Mouse (Mus musculus) CH12.LX (cell line): Measurements from ENCODE around the gene Nol6. TPM values are rescaled to one million over a fixed set of nuclear protein-coding genes. Genes with fewer than 3 reads are reported as not detected.

Experiments
- DNase-seq: peaks from one replicate; pipeline ENCODE4 v3.0.0-alpha.2; 2013; ENCODE audit errors: extremely low read depth
- H3K27ac ChIP-seq: 2 replicates; pipeline ENCODE4 v1.5.1; 2012; ENCODE audit warnings: low read depth, mild to moderate bottlenecking, control low read depth, moderate library complexity; ENCODE audit not compliant: insufficient read depth
- H3K27me3 ChIP-seq: replicated peaks from 2 replicates; pipeline ENCODE3; 2012; ENCODE audit warnings: inconsistent platforms
- H3K36me3 ChIP-seq, 2 experiments: replicated peaks in 1 of 2; 2 replicates each; pipeline versions ENCODE3 to v1.6.1; 2012; ENCODE audit warnings: inconsistent platforms in 1 of 2, low read length in 1 of 2, mild to moderate bottlenecking in 1 of 2, mixed read lengths in 1 of 2, moderate library complexity in 1 of 2; ENCODE audit not compliant: control insufficient read depth in 1 of 2, insufficient read depth in 1 of 2
- H3K4me1 ChIP-seq, 2 experiments: 2 replicates each; pipeline ENCODE4 v1.6.1; 2012; ENCODE audit warnings: inconsistent platforms in 1 of 2, moderate library complexity in 1 of 2; ENCODE audit not compliant: insufficient read depth in 2 of 2, control insufficient read depth in 1 of 2
- H3K4me2 ChIP-seq: 2 replicates; pipeline ENCODE4 v1.6.1; 2012; ENCODE audit warnings: low read depth, mild to moderate bottlenecking, control low read depth; ENCODE audit not compliant: poor library complexity, insufficient read depth, severe bottlenecking
- H3K4me3 ChIP-seq, 3 experiments: fragments of 150-350 bp in 1 of 3; sonication (generic) in 1 of 3; replicated peaks in 1 of 3; 2 replicates each; pipeline versions ENCODE3 to v1.5.1; 2011 to 2012; ENCODE audit warnings: low read depth in 2 of 3, low read length in 2 of 3, mild to moderate bottlenecking in 2 of 3, moderate library complexity in 2 of 3, control low read depth in 1 of 3, improper control_type of control experiment in 1 of 3, inconsistent platforms in 1 of 3, mixed read lengths in 1 of 3; ENCODE audit not compliant: poor library complexity in 1 of 3
- H3K79me2 ChIP-seq: replicated peaks from 2 replicates; pipeline ENCODE4 v1.6.1; 2012; ENCODE audit warnings: mild to moderate bottlenecking, moderate library complexity; ENCODE audit not compliant: control insufficient read depth, poor library complexity, insufficient read depth, severe bottlenecking; ENCODE audit errors: extremely low read depth
- H3K9ac ChIP-seq: 2 replicates; pipeline ENCODE4 v1.6.1; 2012; ENCODE audit warnings: low read depth, mild to moderate bottlenecking, control low read depth, moderate library complexity; ENCODE audit not compliant: insufficient read depth
- H3K9me3 ChIP-seq: replicated peaks from 2 replicates; pipeline ENCODE3; 2012; ENCODE audit warnings: low read length, inconsistent platforms, mixed read lengths
- BHLHE40 ChIP-seq: IDR thresholded peaks from 2 replicates; pipeline ENCODE4 v1.6.1; 2011; ENCODE audit warnings: mild to moderate bottlenecking, low read depth, low read length, improper control_type of control experiment
- CHD1 ChIP-seq: IDR thresholded peaks from 2 replicates; pipeline ENCODE4 v1.6.1; 2012; ENCODE audit warnings: low read depth, low read length, improper control_type of control experiment, inconsistent platforms
- CHD2 ChIP-seq: IDR thresholded peaks from 2 replicates; pipeline ENCODE4 v1.6.1; 2011; ENCODE audit warnings: low read length, improper control_type of control experiment
- CTCF ChIP-seq, 2 experiments: IDR thresholded peaks in 1 of 2; conservative IDR thresholded peaks in 1 of 2; 2 replicates each; pipeline ENCODE4 v1.5.1; 2011 to 2012; ENCODE audit warnings: low read depth in 2 of 2, low read length in 2 of 2, improper control_type of control experiment in 1 of 2, inconsistent platforms in 1 of 2, mild to moderate bottlenecking in 1 of 2, moderate library complexity in 1 of 2
- E2F4 ChIP-seq: IDR thresholded peaks from 2 replicates; pipeline ENCODE4 v1.6.1; 2011; ENCODE audit warnings: low read depth, low read length, improper control_type of control experiment; ENCODE audit not compliant: insufficient replicate concordance
- ELF1 ChIP-seq: IDR thresholded peaks from 2 replicates; pipeline ENCODE4 v1.6.1; 2014; ENCODE audit warnings: low read depth, mild to moderate bottlenecking, inconsistent platforms, low read length, improper control_type of control experiment
- EP300 ChIP-seq: IDR thresholded peaks from 2 replicates; pipeline ENCODE4 v1.6.1; 2011; ENCODE audit warnings: low read length, improper control_type of control experiment
- ETS1 ChIP-seq: conservative IDR thresholded peaks from 2 replicates; pipeline ENCODE4 v1.6.1; 2012; ENCODE audit warnings: low read depth, mild to moderate bottlenecking, inconsistent platforms, low read length, improper control_type of control experiment, moderate library complexity
- GABPA ChIP-seq: IDR thresholded peaks from 2 replicates; pipeline ENCODE4 v1.6.1; 2012; ENCODE audit warnings: low read depth, low read length, improper control_type of control experiment, inconsistent platforms; ENCODE audit not compliant: insufficient replicate concordance
- HCFC1 ChIP-seq: IDR thresholded peaks from 2 replicates; pipeline ENCODE4 v1.6.1; 2012; ENCODE audit warnings: low read depth, mild to moderate bottlenecking, inconsistent platforms, low read length, improper control_type of control experiment
- IRF4 ChIP-seq: IDR thresholded peaks from 2 replicates; pipeline ENCODE4 v1.6.1; 2014; ENCODE audit warnings: low read depth, mild to moderate bottlenecking, inconsistent platforms, low read length, improper control_type of control experiment
- JUN ChIP-seq: IDR thresholded peaks from 2 replicates; pipeline ENCODE4 v1.6.1; 2011; ENCODE audit warnings: low read depth, mild to moderate bottlenecking, low read length, improper control_type of control experiment, moderate library complexity; ENCODE audit not compliant: insufficient read depth
- MAX ChIP-seq: IDR thresholded peaks from 2 replicates; pipeline ENCODE4 v1.6.1; 2011; ENCODE audit warnings: low read length, improper control_type of control experiment
- MAZ ChIP-seq: IDR thresholded peaks from 2 replicates; pipeline ENCODE4 v1.6.1; 2012; ENCODE audit warnings: low read depth, mild to moderate bottlenecking, inconsistent platforms, low read length, improper control_type of control experiment, moderate library complexity
- MYC ChIP-seq: IDR thresholded peaks from 2 replicates; pipeline ENCODE4 v1.6.1; 2011; ENCODE audit warnings: low read depth, mild to moderate bottlenecking, improper control_type of control experiment, low read length
- NELFE ChIP-seq: IDR thresholded peaks from 2 replicates; pipeline ENCODE4 v1.6.1; 2011; ENCODE audit warnings: low read depth, low read length, improper control_type of control experiment
- NRF1 ChIP-seq: IDR thresholded peaks from 2 replicates; pipeline ENCODE4 v1.6.1; 2014; ENCODE audit warnings: low read depth, mild to moderate bottlenecking, inconsistent platforms, low read length, improper control_type of control experiment, moderate library complexity
- PAX5 ChIP-seq: IDR thresholded peaks from 2 replicates; pipeline ENCODE4 v1.6.1; 2012; ENCODE audit warnings: low read length, inconsistent platforms, mixed read lengths
- POLR2A ChIP-seq: IDR thresholded peaks from 2 replicates; pipeline ENCODE4 v1.6.1; 2011; ENCODE audit warnings: low read depth, mild to moderate bottlenecking, improper control_type of control experiment, low read length
- POLR2AphosphoS2 ChIP-seq: IDR thresholded peaks from 2 replicates; pipeline ENCODE4 v1.6.1; 2011; ENCODE audit warnings: low read depth, low read length, improper control_type of control experiment
- RAD21 ChIP-seq: IDR thresholded peaks from 2 replicates; pipeline ENCODE4 v1.6.1; 2011; ENCODE audit warnings: low read depth, mild to moderate bottlenecking, low read length, improper control_type of control experiment, moderate library complexity
- RCOR1 ChIP-seq: conservative IDR thresholded peaks from 2 replicates; pipeline ENCODE4 v1.6.1; 2012; ENCODE audit warnings: low read depth, mild to moderate bottlenecking, inconsistent platforms, low read length, improper control_type of control experiment
- SIN3A ChIP-seq: IDR thresholded peaks from 2 replicates; pipeline ENCODE4 v1.6.1; 2012; ENCODE audit warnings: low read length, improper control_type of control experiment, inconsistent platforms
- SMC3 ChIP-seq: IDR thresholded peaks from 2 replicates; pipeline ENCODE4 v1.6.1; 2011; ENCODE audit warnings: low read depth, low read length, improper control_type of control experiment
- TCF12 ChIP-seq: IDR thresholded peaks from 2 replicates; pipeline ENCODE4 v1.6.1; 2014; ENCODE audit warnings: low read depth, mild to moderate bottlenecking, inconsistent platforms, low read length, improper control_type of control experiment
- UBTF ChIP-seq: IDR thresholded peaks from 2 replicates; pipeline ENCODE4 v1.6.1; 2012; ENCODE audit warnings: low read depth, mild to moderate bottlenecking, inconsistent platforms, low read length, improper control_type of control experiment, moderate library complexity
- USF1 ChIP-seq: IDR thresholded peaks from 2 replicates; pipeline ENCODE4 v1.6.1; 2014; ENCODE audit warnings: low read depth, mild to moderate bottlenecking, inconsistent platforms, low read length, improper control_type of control experiment
- USF2 ChIP-seq: conservative IDR thresholded peaks from 2 replicates; pipeline ENCODE4 v1.6.1; 2011; ENCODE audit warnings: low read depth, low read length, improper control_type of control experiment
- ZC3H11A ChIP-seq: IDR thresholded peaks from 2 replicates; pipeline ENCODE4 v1.6.1; 2012; ENCODE audit warnings: low read depth, mild to moderate bottlenecking, inconsistent platforms, low read length, improper control_type of control experiment
- ZKSCAN1 ChIP-seq: IDR thresholded peaks from 2 replicates; pipeline ENCODE4 v1.6.1; 2012; ENCODE audit warnings: low read depth, inconsistent platforms, low read length, improper control_type of control experiment, borderline replicate concordance
- ZNF384 ChIP-seq: IDR thresholded peaks from 2 replicates; pipeline ENCODE4 v1.6.1; 2012; ENCODE audit warnings: low read depth, low read length, improper control_type of control experiment, inconsistent platforms
- dilution Hi-C: fragments of 300-500 bp; cut with MboI; formaldehyde crosslinking; loops from 2 replicates; pipeline ENCODE4 v1.14.3; 2020; ENCODE audit warnings: low sequenced_read_pairs; ENCODE audit not compliant: extremely low pct_unique_long_range_greater_than_20kb, extremely low pct_ligation_motif_present
- in situ Hi-C: fragments of 300-500 bp; cut with MboI; formaldehyde crosslinking; loops from 3 replicates; pipeline ENCODE4 v1.14.3; 2019; ENCODE audit warnings: low sequenced_read_pairs, low pct_ligation_motif_present, low pct_unique_long_range_greater_than_20kb, mixed read lengths
- polyA plus RNA-seq: library from polyadenylated mRNA; unstranded; fragments of >175 nt; gene quantifications from 2 replicates; pipeline ENCODE4 v1.2.1, GENCODE M21; 2012; ENCODE audit warnings: low read depth; ENCODE audit not compliant: insufficient read length
- total RNA-seq, 2 experiments: library from RNA; depleted of rRNA; stranded (reverse); fragments of 300-350 nt in 1 of 2; fragments of >200 nt in 1 of 2; gene quantifications; 2 replicates each; pipeline ENCODE4 v1.2.3; 2012 to 2014

Nol6 gene
- total and polyA plus RNA-seq, 3 experiments, result 22.0 to 81.5 (median 30.0) TPM

DNA sequence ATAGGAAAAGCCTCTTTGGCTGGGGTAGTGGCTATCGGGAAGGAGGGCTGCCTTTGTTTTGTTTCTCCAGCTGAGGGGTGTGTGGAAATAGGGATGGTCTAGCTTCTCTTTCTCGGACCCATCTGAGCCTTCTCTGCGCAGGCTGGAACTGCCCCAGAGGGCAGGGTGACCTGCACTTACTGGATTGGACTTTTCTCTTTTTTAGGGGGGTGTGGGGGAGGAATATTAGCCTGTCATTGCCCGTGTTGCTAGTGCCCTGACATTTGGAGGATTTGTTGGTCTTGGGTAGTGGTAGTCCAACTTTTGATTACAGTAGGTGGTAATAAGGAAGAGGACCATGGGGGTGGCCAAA is 12.2 kb upstream of the Nol6 start:
- in situ Hi-C loops, result no loop called here
- dilution Hi-C loops, result no loop called here
- peak overlapping the region; percentile 19; the same call in 1 of the 2 replicates for H3K27ac ChIP-seq
- peaks cover 0 to 16% of the 10 kb centered on the region in 2 experiments for H3K36me3 ChIP-seq
- H3K27me3 ChIP-seq, result no peaks in the 10 kb centered on the region
- peaks cover 0 to 42% of the 10 kb centered on the region in 2 experiments; a peak in 2 of 4 replicates for H3K4me1 ChIP-seq
- TF ChIP-seq SMC3 (no peak), NELFE (no peak), MYC (no peak), ZKSCAN1 (no peak), ETS1 (no peak), MAX (no peak), ZNF384 (no peak), ELF1 (no peak), IRF4 (no peak), MAZ (0 out of 2 replicates have a peak, but pooled peaks have one; percentile 45), USF2 (no peak), BHLHE40 (no peak), RAD21 (no peak), CHD1 (0 out of 2 replicates have a peak, but pooled peaks have one; percentile 32), GABPA (no peak), NRF1 (0 out of 2 replicates have a peak, but pooled peaks have one; percentile 10), ZC3H11A (no peak), POLR2AphosphoS2 (no peak), EP300 (no peak), RCOR1 (no peak)
- peak overlapping the region; percentile 98 for H3K4me2 ChIP-seq
- H3K4me3 ChIP-seq, result peak overlapping the region; percentile 83 to 93 (median 84)
- no peaks in the 10 kb centered on the region for H3K9me3 ChIP-seq
- H3K79me2 ChIP-seq, result peaks cover 28% of the 10 kb centered on the region
- H3K9ac ChIP-seq, result peak overlapping the region; percentile 95
- peak; percentile 25 for DNase-seq

DNA sequence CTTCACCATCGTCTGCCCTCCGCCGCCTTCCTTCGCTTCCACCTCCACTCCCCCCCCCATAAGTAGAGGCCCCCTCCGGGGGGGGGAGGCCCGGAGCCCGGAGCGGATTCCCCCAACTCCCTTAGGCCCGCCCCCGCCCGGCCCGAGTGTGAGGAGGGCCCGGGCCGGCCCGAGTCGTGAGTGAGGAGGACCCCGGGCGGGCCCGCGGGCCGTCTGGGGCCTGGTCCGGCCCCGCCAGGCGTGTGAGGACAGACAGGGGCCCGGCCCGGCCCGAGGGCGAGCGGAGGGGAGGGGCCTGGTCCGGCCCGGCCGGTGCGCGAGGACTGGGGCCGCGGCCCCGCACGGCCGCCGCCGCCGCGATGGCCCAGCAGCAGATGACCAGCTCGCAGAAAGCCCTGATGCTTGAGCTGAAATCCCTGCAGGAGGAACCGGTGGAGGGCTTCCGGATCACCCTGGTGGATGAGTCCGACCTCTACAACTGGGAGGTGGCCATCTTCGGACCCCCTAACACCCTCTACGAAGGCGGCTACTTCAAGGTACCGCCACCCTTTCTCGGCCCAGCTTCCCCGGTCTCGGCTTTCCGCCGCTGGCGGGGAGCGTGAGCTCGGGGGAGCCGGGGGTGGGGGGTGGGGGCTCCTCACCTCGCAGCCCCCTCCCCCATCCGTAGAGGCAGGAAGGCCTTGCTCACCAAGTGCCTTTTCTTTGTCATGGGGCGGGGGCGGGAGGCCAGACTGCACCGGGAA is 11.6 kb upstream of the Nol6 start, which contains the start of gene Ube2r2:
Gene Ube2r2 (plus strand): TSS at position 33 of the 743 bp plus-strand sequence.
- peak; percentile 49 for DNase-seq
- Histone ChIP-seq H3K9me3 (no peaks in the 10 kb centered on the region), H3K27ac (peak within 1 kb of the TSS; percentile 37), H3K4me1 (peaks cover 0 to 36% of the 10 kb centered on the region in 2 experiments; a peak in 2 of 4 replicates), H3K36me3 (peaks cover 0 to 12% of the 10 kb centered on the region in 2 experiments), H3K4me3 (peak within 1 kb of the TSS; percentile 83 to 93 (median 84)), H3K27me3 (no peaks in the 10 kb centered on the region), H3K4me2 (peak within 1 kb of the TSS; percentile 98), H3K79me2 (peaks cover 28% of the 10 kb centered on the region), H3K9ac (peak within 1 kb of the TSS; percentile 95)
- TF ChIP-seq GABPA (no peak), CTCF (conservative IDR thresholded peaks at IDR 0.05 in 1 of 2, IDR thresholded peaks at IDR 0.05 in 1 of 2; ENCODE audit: low read depth in 2 of 2, low read length in 2 of 2) (no peak), UBTF (no peak), BHLHE40 (peak; percentile 2; the same call in 1 of the 2 replicates), POLR2AphosphoS2 (no peak), MYC (no peak), MAZ (peak; percentile 57; the same call in 1 of the 2 replicates), CHD1 (no peak), HCFC1 (no peak), PAX5 (no peak), E2F4 (no peak), RAD21 (no peak), JUN (no peak), USF1 (no peak), TCF12 (0 out of 2 replicates have a peak, but pooled peaks have one; percentile 19), SMC3 (no peak), SIN3A (no peak), POLR2A (peak; percentile 60; the same call in 1 of the 2 replicates), CHD2 (no peak), ZC3H11A (no peak)
- in situ Hi-C loops (no loop called here), dilution Hi-C loops (no loop called here)
